Mouse (Mus musculus) heart, postnatal 36 days (tissue): ENCODE results near the gene Dazap1. TPM values are rescaled to one million over a fixed set of nuclear protein-coding genes. Genes with fewer than 3 reads are reported as not detected.

Source experiments
- DNase-seq, 2 experiments: peaks; one replicate each; pipeline ENCODE4 v3.0.0; 2021 to 2022
- intact Hi-C: fragments of 180-260 bp; cut with DNase I; formaldehyde crosslinking; loops from one replicate; pipeline ENCODE4 v1.15.1; 2025
- total RNA-seq, 2 experiments: library from RNA; stranded (reverse); gene quantifications; 2 replicates each; pipeline ENCODE4 v1.2.3; 2021

Gene Dazap1
- total RNA-seq, 2 experiments from 2014 or later: 57.7 to 58.5 TPM

DNA sequence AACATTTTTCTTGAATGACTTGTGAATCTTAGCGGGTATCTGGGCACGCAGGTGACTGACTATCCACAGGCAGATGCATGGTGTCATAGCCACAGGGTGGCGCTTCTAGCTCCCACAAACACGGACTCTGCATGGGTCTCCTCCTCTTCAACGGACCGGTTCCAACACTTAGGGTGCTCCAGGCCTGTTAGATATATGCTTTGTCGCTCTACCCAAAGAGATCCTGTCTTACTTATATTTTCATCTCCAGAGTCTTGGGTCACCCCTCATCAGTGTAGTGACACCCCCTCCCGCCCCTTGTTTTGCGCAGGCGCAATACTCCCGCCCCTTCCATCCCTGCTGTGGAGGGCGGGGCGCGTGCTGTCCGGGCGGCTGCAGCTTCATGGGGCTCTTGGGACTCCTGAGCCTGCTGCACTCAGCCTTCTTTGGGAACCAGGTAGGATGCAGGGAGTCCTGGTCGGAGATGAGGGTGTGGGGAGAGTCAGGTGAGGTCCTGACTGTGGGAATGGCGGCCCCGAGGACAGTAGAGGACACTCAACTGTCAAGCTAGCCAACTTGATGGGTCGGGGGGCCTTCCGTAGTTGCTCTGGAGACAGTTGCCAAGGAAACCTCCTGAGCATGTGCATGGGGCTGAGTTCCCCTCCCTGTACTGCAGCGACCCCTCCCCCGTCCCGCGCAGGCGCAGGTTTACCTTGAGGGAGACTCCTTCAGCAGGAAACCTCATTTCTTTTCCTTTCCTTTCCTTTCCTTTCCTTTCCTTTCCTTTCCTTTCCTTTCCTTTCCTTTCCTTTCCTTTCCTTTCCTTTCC, 34.5 kb downstream of the Dazap1 start, which contains the start of gene Apc2:
Gene Apc2 (plus strand): TSS at position 360 of the 808 bp plus-strand sequence.
- DNase-seq: peak; percentile 71 to 81

DNA sequence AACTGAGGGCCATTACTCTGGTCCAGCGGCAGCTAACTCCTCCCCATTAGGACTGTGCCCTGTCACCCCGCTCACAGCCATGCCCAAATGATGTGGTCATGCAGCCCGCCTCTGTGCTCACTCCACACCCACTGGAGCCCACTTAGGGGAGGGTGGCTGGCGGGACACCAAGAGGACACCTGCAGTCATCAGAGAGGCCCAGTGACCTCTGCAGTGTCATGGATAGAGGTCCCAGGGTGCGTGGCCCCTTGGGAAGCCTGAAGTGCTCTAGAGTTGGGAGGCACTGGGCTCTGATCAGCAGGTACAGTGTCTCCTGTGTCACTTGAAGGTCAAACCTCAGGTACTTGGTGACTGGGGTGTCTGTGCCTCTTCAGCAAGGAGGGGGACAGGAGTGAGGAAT, 35.5 kb downstream of the Dazap1 start:
- no peak for DNase-seq
- intact Hi-C loops: no loop called here

More for the DNA sequence above, 34.5 kb downstream of the Dazap1 start, which contains the start of gene Apc2:
- intact Hi-C loops: loop anchor here (1.0 to 2.0 kb wide), 3 partner anchors 25 to 78 kb away; partner anchors contain the start of genes 2310011J03Rik and Adamtsl5

GRCm38 (mm10) chr10:80297526-80298133, 36.3 kb downstream of the Dazap1 start:
- DNase-seq: no peak
- intact Hi-C loops: no loop called here

- DNase-seq: peak in 1 of 2 experiments; percentile 46
- intact Hi-C loops: no loop called here
These were observed 37.4 kb downstream of the Dazap1 start for GRCm38 (mm10) chr10:80298571-80299281.

DNA sequence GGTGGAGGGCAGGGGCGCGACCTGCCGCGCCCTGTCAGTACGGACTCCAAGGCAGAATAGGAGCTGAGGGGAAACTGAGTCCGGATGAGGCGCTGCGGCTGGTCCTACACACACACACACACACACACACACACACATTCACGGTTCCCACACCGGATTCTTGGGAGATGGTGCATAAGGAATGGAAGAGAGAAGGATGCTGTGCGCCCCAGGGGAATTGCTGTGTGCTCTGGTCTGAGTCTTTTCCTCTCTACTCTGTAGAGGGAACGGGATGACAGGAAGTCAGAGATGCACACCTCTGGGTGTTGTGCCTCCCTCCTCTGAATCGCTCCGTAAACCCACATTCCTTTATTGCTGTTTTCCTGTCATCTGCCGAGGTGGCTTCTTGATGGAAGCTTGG, 38.0 kb downstream of the Dazap1 start:
- intact Hi-C loops: no loop called here
- no peak for DNase-seq

GRCm38 (mm10) chr10:80299824-80300223, 38.5 kb downstream of the Dazap1 start:
- intact Hi-C loops: no loop called here
- no peak for DNase-seq

GRCm38 (mm10) chr10:80300672-80301181, 39.4 kb downstream of the Dazap1 start:
- intact Hi-C loops: no loop called here

GRCm38 (mm10) chr10:80301256-80302081, 40.2 kb downstream of the Dazap1 start:
- intact Hi-C loops: no loop called here
- no peak for DNase-seq

More at GRCm38 (mm10) chr10:80300672-80301181, 39.4 kb downstream of the Dazap1 start:
- DNase-seq: no peak

DNA sequence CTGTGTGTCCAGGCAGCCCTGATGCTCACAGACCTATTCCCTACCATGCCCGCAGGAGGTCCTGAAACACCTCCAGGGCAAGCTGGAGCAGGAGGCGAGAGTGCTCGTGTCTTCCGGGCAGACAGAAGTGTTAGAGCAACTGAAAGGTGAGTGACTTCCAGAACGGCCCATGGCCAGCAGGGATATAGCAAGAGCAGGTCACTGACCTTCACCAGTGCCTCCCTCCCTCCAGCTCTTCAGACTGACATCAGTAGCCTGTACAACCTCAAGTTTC, 40.7 kb downstream of the Dazap1 start:
- DNase-seq: no peak
- intact Hi-C loops: no loop called here

DNA sequence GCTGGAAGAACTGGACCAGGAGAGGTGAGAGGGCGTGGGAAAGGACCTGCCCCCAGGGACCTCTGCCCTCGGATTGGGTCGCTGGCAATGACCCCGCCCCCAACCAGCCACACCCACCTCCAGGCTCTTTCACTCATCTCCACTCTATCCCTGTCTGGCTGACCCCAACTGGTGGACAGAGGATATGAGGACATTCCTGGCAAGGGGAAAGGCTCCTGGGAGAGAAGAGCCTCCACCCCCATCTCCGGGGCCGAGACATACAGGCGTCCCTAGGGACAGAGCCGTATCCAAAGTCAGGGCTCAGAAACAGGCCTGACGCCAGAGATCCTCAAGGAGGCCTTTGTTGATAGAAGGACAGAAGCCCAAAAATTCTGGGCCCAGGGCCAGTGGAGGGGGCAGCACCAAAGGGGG, 41.2 kb downstream of the Dazap1 start:
- DNase-seq: peak; percentile 82 to 83
- intact Hi-C loops: no loop called here

DNA sequence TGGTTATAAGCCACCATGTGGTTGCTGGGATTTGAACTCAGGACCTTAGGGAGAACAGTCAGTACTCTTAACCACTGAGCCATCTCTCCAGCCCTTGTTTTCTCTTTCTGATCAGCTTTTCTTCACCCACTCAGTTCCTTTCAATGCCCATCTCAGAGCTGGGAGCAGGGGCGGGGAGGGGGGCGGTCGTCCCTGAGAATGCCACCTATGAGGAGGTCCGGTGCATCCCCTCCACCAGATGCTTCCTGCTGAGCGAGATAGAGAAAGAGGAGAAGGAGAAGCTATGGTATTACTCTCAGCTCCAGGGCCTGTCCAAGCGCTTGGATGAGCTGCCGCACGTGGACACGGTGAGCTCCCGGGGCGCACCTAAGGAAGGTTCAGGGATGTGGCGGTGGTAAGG, 43.2 kb downstream of the Dazap1 start:
- intact Hi-C loops: no loop called here

GRCm38 (mm10) chr10:80304862-80305261, 43.6 kb downstream of the Dazap1 start:
- DNase-seq: no peak
- intact Hi-C loops: no loop called here

More for the DNA sequence above, 43.2 kb downstream of the Dazap1 start:
- no peak for DNase-seq

DNA sequence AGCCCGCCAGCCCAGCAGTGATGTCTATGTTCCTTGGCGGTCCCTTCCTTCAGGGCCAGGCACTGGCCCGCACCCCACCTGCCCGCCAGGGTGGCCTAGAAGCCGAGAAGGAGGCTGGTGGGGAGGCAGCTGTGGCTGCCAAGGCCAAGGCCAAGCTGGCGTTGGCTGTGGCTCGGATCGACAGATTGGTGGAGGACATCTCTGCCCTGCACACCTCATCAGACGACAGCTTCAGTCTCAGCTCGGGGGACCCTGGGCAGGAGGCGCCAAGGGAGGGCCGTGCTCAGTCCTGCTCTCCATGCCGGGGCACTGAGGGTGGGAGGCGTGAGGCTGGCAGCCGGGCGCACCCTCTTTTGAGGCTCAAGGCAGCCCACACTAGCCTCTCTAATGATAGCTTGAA, 50.3 kb downstream of the Dazap1 start:
- DNase-seq: no peak
- intact Hi-C loops: no loop called here

- DNase-seq: no peak
- intact Hi-C loops: no loop called here
These were observed 51.6 kb downstream of the Dazap1 start for GRCm38 (mm10) chr10:80312586-80313504.

DNA sequence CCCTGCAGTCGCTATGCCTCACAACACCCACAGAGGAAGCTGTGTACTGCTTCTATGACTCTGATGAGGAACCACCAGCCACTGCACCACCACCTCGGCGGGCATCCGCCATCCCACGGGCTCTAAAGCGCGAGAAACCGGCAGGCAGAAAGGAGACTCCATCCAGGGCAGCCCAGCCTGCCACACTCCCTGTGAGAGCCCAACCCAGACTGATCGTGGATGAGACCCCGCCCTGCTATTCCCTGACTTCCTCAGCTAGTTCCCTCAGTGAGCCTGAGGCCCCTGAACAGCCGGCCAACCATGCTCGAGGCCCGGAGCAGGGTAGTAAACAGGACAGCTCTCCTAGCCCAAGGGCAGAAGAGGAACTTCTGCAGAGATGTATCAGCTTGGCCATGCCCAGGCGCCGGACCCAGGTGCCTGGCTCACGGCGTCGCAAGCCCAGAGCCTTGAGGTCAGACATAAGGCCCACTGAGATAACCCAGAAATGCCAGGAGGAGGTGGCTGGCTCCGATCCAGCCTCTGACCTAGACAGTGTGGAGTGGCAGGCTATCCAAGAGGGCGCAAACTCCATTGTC, 52.4 kb downstream of the Dazap1 start:
- DNase-seq: no peak
- intact Hi-C loops: no loop called here

DNA sequence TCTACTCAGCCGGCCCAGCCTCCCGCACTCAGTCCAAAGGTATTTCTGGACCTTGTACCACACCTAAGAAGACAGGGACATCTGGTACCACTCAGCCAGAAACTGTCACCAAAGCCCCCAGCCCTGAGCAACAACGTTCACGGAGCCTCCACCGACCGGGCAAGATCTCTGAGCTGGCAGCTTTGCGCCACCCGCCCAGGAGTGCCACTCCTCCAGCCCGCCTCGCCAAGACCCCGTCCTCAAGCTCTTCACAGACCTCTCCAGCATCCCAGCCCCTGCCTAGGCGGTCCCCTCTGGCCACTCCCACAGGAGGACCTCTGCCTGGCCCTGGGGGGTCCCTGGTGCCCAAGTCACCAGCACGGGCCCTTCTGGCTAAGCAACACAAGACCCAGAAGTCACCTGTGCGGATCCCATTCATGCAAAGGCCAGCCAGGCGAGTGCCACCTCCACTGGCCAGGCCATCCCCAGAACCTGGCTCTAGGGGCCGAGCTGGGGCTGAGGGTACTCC, 53.3 kb downstream of the Dazap1 start:
- intact Hi-C loops: no loop called here
- DNase-seq: no peak

- DNase-seq: no peak
- intact Hi-C loops: no loop called here
These were observed 54.0 kb downstream of the Dazap1 start for GRCm38 (mm10) chr10:80315315-80315714.

DNA sequence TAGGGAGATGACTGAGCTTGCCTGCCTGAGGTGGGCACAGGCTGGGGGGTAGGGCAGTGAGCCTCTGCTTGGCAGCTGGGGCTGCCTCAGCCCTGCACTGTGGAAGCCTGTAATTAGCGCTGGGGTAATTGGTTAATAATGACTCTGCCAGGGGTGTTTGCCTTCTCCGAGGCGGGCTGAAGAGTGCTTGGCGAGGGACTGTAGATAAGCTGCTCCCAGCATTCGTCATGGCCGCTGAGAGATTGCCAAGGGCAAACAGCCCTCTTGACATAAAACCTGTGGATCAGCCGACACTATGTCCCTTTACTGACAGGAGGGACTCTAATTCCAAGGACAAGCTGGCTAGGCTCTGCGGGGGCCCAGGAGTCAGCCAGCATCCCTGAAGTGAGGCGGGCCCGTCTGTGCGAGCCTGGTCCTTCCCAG, 55.1 kb downstream of the Dazap1 start:
- no peak for DNase-seq
- intact Hi-C loops: no loop called here

DNA sequence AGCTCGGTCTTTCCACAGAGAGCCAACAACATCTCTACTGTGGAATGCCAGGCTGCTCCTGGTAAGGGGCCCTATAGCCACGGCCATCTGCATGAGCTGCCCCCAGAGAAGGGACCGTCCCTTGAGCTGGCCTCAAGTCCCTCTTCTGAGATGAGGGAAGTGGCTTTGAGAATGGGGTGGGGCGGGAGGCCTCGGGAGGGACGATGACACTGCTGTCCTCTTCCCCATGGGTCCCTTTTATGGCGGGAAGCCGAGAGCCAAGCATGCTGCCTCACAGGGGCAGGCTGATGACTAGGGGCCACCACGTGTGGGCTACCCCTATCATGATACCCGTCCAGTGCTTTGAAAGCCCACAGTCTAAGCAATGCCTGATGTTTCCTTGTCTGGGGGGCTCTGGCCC, 55.7 kb downstream of the Dazap1 start:
- DNase-seq: no peak
- intact Hi-C loops: no loop called here
